Mouse (Mus musculus): ENCODE results near the gene Rilp. TPM values are rescaled to one million over a fixed set of nuclear protein-coding genes. Genes with fewer than 3 reads are reported as not detected.

Gene Rilp
- polyA plus RNA-seq, 1 experiment, result not detected

DNA sequence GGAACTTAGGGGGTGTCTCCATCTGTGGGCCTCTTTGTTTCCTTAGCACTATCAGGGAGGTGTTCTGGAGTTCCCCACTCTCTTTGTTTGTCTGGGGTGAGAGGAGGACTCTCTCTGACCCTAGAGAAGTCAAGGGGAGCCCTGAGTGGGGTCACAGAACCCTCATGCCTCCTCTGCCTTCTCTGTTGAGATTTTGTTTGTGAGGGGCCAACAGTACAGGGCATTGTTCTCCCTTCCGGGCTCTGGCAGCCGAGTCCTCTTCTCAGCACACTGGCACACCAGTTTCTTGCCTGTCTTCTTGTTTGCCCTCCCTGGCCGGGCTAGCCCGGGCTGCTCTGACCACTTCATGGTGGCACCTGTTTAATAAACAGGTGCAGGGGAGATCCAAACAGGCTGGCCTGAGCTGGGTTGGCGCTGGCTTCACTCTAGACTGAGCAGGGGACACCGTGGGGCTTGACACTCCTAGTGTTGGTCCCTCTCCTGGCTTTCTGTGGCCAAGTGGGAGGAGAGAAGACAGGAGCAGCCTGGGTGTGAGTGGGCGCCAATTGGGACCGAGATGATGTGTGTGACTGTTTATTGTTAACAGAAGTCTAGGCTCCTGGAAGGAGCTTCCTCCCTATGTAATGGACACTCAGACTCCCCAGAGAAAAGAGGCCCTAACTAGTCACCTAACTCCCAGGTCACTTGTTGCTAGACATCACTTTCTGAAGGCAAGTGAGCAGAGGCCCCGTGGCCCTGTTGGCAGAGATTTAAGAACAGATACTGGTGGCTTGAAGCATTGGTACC, 28.5 kb downstream of the Rilp start:
- no peak overlapping the region for H3K27ac ChIP-seq (ENCODE audit: insufficient read depth, low read length)
- H3K27me3 ChIP-seq (ENCODE audit: control insufficient read depth, insufficient read depth, low read length, poor library complexity, severe bottlenecking), result no peaks in the 10 kb centered on the region
- H3K36me3 ChIP-seq (ENCODE audit: control insufficient read depth, insufficient read depth, low read length, poor library complexity, severe bottlenecking), result no peaks in the 10 kb centered on the region
- H3K9me3 ChIP-seq (replicated peaks; ENCODE audit: control insufficient read depth, insufficient read depth, low read length, poor library complexity, severe bottlenecking), result no peaks in the 10 kb centered on the region
- no peak overlapping the region for H3K9ac ChIP-seq (ENCODE audit: low read depth, poor library complexity, severe bottlenecking)
- H3K4me3 ChIP-seq (ENCODE audit: low read depth, low read length), result no peak overlapping the region
- peaks cover under 1% of the 10 kb centered on the region for H3K4me1 ChIP-seq (ENCODE audit: control insufficient read depth, insufficient read depth, low read length)
- TF ChIP-seq POLR2A (IDR thresholded peaks at IDR 0.05; ENCODE audit: insufficient read depth, low read length) (no peak), CTCF (IDR thresholded peaks at IDR 0.05; ENCODE audit: low read depth, low read length) (no peak), EP300 (IDR thresholded peaks at IDR 0.05; ENCODE audit: insufficient read depth, low read depth, low read length) (no peak)

DNA sequence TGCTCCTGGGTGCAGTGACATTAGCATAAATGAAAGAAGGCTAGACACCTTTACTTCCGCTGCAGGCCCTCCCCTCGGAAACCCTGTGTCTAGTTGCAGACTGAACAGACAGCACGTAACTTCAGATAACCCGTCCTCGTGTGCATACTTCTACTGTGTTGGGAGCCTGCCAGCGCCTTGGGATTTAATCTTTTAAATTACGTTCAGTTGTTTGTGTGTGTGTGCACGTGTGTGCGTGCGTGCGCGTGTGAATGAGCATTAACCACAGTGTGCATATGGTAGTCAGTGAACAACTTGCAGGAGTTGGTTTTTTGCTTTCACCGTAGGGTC, 29.0 kb downstream of the Rilp start:
- Histone ChIP-seq H3K4me1 (ENCODE audit: control insufficient read depth, insufficient read depth, low read length) (no peaks in the 10 kb centered on the region), H3K36me3 (ENCODE audit: control insufficient read depth, insufficient read depth, low read length, poor library complexity, severe bottlenecking) (no peaks in the 10 kb centered on the region), H3K9ac (ENCODE audit: low read depth, poor library complexity, severe bottlenecking) (no peak overlapping the region), H3K27ac (ENCODE audit: insufficient read depth, low read length) (no peak overlapping the region), H3K4me3 (ENCODE audit: low read depth, low read length) (no peak overlapping the region), H3K9me3 (replicated peaks; ENCODE audit: control insufficient read depth, insufficient read depth, low read length, poor library complexity, severe bottlenecking) (no peaks in the 10 kb centered on the region), H3K27me3 (ENCODE audit: control insufficient read depth, insufficient read depth, low read length, poor library complexity, severe bottlenecking) (no peaks in the 10 kb centered on the region)
- TF ChIP-seq CTCF (IDR thresholded peaks at IDR 0.05; ENCODE audit: low read depth, low read length), result no peak
- TF ChIP-seq EP300 (IDR thresholded peaks at IDR 0.05; ENCODE audit: insufficient read depth, low read depth, low read length), result no peak
- TF ChIP-seq POLR2A (IDR thresholded peaks at IDR 0.05; ENCODE audit: insufficient read depth, low read length), result no peak

DNA sequence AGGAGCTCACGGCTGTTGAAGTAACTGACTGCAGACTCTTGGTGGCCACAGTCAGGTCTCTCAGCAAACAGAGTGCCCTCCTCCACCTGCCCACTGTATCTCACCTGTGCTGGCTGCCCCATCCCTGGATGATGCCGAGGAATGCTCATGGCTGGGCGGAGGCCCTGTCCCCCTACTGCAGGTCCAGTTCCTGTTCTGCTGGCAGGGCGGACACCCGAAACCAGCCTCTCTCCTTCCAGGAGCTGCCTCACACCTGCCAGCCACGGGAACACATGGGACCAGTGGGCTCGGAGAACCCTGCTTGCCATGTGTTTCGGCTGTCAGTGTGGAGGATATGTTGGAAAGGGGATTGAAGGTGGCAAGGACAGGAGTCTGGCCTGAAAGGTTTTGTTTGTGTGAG, 30.3 kb downstream of the Rilp start:
- no peaks in the 10 kb centered on the region for H3K9me3 ChIP-seq (replicated peaks; ENCODE audit: control insufficient read depth, insufficient read depth, low read length, poor library complexity, severe bottlenecking)
- H3K27ac ChIP-seq (ENCODE audit: insufficient read depth, low read length), result no peak overlapping the region
- no peaks in the 10 kb centered on the region for H3K36me3 ChIP-seq (ENCODE audit: control insufficient read depth, insufficient read depth, low read length, poor library complexity, severe bottlenecking)
- no peak overlapping the region for H3K9ac ChIP-seq (ENCODE audit: low read depth, poor library complexity, severe bottlenecking)
- no peaks in the 10 kb centered on the region for H3K27me3 ChIP-seq (ENCODE audit: control insufficient read depth, insufficient read depth, low read length, poor library complexity, severe bottlenecking)
- no peaks in the 10 kb centered on the region for H3K4me1 ChIP-seq (ENCODE audit: control insufficient read depth, insufficient read depth, low read length)
- TF ChIP-seq POLR2A (IDR thresholded peaks at IDR 0.05; ENCODE audit: insufficient read depth, low read length) (no peak), CTCF (IDR thresholded peaks at IDR 0.05; ENCODE audit: low read depth, low read length) (no peak), EP300 (IDR thresholded peaks at IDR 0.05; ENCODE audit: insufficient read depth, low read depth, low read length) (no peak)
- no peak overlapping the region for H3K4me3 ChIP-seq (ENCODE audit: low read depth, low read length)

DNA sequence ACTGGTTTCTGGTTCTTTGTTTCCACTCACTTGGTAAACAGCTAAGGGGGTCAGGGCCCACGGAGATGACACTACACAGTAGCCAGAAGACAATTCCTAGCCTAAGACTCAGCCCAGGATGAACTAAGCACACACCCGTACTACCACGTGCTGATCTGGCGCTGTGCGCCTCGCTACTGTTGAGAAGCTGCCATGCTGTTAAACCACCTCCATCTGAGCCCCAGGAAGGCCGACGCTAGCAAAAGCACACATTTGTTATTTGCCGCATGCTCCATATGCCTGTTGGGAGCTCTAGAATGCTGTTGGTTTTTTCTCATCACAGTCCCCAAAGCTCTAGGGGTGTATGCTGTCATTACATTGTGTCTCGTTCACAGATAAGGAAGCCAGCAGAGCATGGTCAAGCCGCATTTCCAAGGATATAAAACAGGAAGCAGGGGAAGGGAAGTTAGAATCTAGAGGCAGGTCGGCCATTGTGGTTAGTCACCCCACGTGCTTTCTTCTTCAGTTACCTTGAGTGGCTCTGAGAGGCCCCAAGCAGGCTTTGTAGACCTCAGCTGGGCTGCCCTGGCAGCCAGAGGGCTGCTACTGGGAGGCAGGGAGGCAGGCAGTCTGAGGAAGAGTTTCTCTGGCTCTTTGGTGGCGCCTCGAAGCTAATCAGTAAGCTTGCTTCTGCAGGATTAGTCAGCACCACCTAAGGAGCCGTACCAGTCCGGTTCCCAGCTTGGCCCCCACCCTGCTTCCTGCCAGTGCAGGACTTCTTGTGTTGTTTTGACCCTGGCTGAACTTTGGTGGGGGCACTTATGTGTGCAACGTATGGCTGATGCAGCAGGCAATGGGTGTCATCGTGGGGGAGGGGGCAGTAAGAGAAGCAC, 31.1 kb downstream of the Rilp start:
- H3K36me3 ChIP-seq (ENCODE audit: control insufficient read depth, insufficient read depth, low read length, poor library complexity, severe bottlenecking), result no peaks in the 10 kb centered on the region
- no peak for TF ChIP-seq EP300 (IDR thresholded peaks at IDR 0.05; ENCODE audit: insufficient read depth, low read depth, low read length)
- TF ChIP-seq POLR2A (IDR thresholded peaks at IDR 0.05; ENCODE audit: insufficient read depth, low read length), result no peak
- no peak for TF ChIP-seq CTCF (IDR thresholded peaks at IDR 0.05; ENCODE audit: low read depth, low read length)
- H3K9ac ChIP-seq (ENCODE audit: low read depth, poor library complexity, severe bottlenecking), result no peak overlapping the region
- no peak overlapping the region for H3K27ac ChIP-seq (ENCODE audit: insufficient read depth, low read length)
- no peaks in the 10 kb centered on the region for H3K4me1 ChIP-seq (ENCODE audit: control insufficient read depth, insufficient read depth, low read length)
- H3K4me3 ChIP-seq (ENCODE audit: low read depth, low read length), result no peak overlapping the region
- H3K9me3 ChIP-seq (replicated peaks; ENCODE audit: control insufficient read depth, insufficient read depth, low read length, poor library complexity, severe bottlenecking), result no peaks in the 10 kb centered on the region
- H3K27me3 ChIP-seq (ENCODE audit: control insufficient read depth, insufficient read depth, low read length, poor library complexity, severe bottlenecking), result no peaks in the 10 kb centered on the region

DNA sequence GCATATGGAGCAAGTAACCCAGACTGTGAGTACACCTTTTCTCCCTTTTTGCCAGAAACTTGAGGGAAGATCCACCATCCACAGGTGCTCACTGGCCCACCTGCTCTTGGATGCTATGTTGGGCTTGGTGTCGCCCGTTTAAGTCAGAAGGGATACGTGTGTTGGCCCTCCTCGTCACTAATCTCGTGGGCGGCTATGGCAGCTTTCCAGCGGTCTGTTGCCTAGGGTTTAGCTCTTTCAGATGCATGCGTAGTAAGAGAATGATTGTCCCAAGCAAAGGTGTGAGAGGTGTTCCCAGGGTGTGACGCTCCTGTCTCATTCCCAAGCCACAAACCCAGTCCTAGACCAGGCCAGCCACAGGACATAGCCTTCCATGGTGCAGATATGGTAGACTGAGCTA, 34.8 kb downstream of the Rilp start:
- Histone ChIP-seq H3K9me3 (replicated peaks; ENCODE audit: control insufficient read depth, insufficient read depth, low read length, poor library complexity, severe bottlenecking) (no peaks in the 10 kb centered on the region), H3K27me3 (ENCODE audit: control insufficient read depth, insufficient read depth, low read length, poor library complexity, severe bottlenecking) (no peaks in the 10 kb centered on the region), H3K4me3 (ENCODE audit: low read depth, low read length) (no peak overlapping the region), H3K4me1 (ENCODE audit: control insufficient read depth, insufficient read depth, low read length) (no peaks in the 10 kb centered on the region), H3K9ac (ENCODE audit: low read depth, poor library complexity, severe bottlenecking) (no peak overlapping the region), H3K36me3 (ENCODE audit: control insufficient read depth, insufficient read depth, low read length, poor library complexity, severe bottlenecking) (no peaks in the 10 kb centered on the region), H3K27ac (ENCODE audit: insufficient read depth, low read length) (no peak overlapping the region)
- no peak for TF ChIP-seq EP300 (IDR thresholded peaks at IDR 0.05; ENCODE audit: insufficient read depth, low read depth, low read length)
- no peak for TF ChIP-seq POLR2A (IDR thresholded peaks at IDR 0.05; ENCODE audit: insufficient read depth, low read length)
- no peak for TF ChIP-seq CTCF (IDR thresholded peaks at IDR 0.05; ENCODE audit: low read depth, low read length)

DNA sequence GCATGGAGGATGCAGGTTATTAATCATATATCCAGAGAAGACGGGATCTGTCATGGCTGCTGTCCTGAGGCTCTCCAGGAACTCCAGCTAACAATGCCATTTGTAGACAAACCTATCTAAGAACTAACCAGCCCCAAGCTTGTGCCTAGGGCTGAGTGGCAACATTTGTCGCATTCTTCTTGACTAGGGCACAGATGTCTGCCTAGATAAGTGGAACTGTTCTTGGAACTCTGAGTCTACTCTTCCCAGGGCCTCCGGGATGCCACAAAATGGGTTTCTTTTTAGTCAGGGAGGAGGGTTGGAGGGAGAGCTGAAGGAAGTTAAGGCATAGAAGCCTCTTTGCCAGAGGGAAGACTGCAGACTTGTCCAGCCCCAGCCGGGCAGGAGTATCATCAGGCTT, 36.2 kb downstream of the Rilp start:
- H3K4me1 ChIP-seq (ENCODE audit: control insufficient read depth, insufficient read depth, low read length), result peaks cover 2% of the 10 kb centered on the region
- H3K4me3 ChIP-seq (ENCODE audit: low read depth, low read length), result no peak overlapping the region
- H3K9ac ChIP-seq (ENCODE audit: low read depth, poor library complexity, severe bottlenecking), result no peak overlapping the region
- no peaks in the 10 kb centered on the region for H3K27me3 ChIP-seq (ENCODE audit: control insufficient read depth, insufficient read depth, low read length, poor library complexity, severe bottlenecking)
- H3K36me3 ChIP-seq (ENCODE audit: control insufficient read depth, insufficient read depth, low read length, poor library complexity, severe bottlenecking), result no peaks in the 10 kb centered on the region
- no peak overlapping the region for H3K27ac ChIP-seq (ENCODE audit: insufficient read depth, low read length)
- TF ChIP-seq CTCF (IDR thresholded peaks at IDR 0.05; ENCODE audit: low read depth, low read length) (no peak), EP300 (IDR thresholded peaks at IDR 0.05; ENCODE audit: insufficient read depth, low read depth, low read length) (no peak), POLR2A (IDR thresholded peaks at IDR 0.05; ENCODE audit: insufficient read depth, low read length) (no peak)
- H3K9me3 ChIP-seq (replicated peaks; ENCODE audit: control insufficient read depth, insufficient read depth, low read length, poor library complexity, severe bottlenecking), result no peaks in the 10 kb centered on the region
